Mouse (Mus musculus): ENCODE data around the gene BC051665. TPM values are rescaled to one million over a fixed set of nuclear protein-coding genes. Genes with fewer than 3 reads are reported as not detected.
A peak's percentile ranks its signal among the peaks of the same experiment; 100 is the strongest.

The BC051665 gene
- polyA plus RNA-seq (2015; fragmentation: Nextera tagmentation; extraction: Ambion mirVana): not detected in 2 replicates

- Histone ChIP-seq H3K4me3 (ENCODE audit: low read depth, low read length) (no peak within 1 kb of the TSS), H3K4me1 (replicated peaks; ENCODE audit: control insufficient read depth, insufficient read depth) (no peaks in the 10 kb centered on the region), H3K4me2 (replicated peaks; ENCODE audit: low read depth) (no peak within 1 kb of the TSS), H3K27me3 (ENCODE audit: control insufficient read depth, insufficient read depth, low read length) (no peaks in the 10 kb centered on the region), H3K9me3 (ENCODE audit: control insufficient read depth, low read length) (no peaks in the 10 kb centered on the region), H3K27ac (replicated peaks) (no peak within 1 kb of the TSS), H3K9ac (ENCODE audit: low read length) (no peak within 1 kb of the TSS), H3K36me3 (ENCODE audit: control insufficient read depth, insufficient read depth, low read length) (no peaks in the 10 kb centered on the region)
- DNase-seq (ENCODE audit: low spot score) (no peak), ATAC-seq (ENCODE audit: low FRiP score, low TSS enrichment) (no peak)
- TF ChIP-seq CTCF (IDR thresholded peaks at IDR 0.05; ENCODE audit: low read depth): no peak
Observed at GRCm38 (mm10) chr13:60786264-60786663, at the start of gene BC051665. BC051665 (minus strand) TSS chr13:60786364.

GRCm38 (mm10) chr13:60826052-60826451 lies 39.9 kb upstream of the BC051665 start:
- no peak overlapping the region for H3K4me2 ChIP-seq (replicated peaks; ENCODE audit: low read depth)
- no peaks in the 10 kb centered on the region for H3K27me3 ChIP-seq (ENCODE audit: control insufficient read depth, insufficient read depth, low read length)
- H3K4me1 ChIP-seq (replicated peaks; ENCODE audit: control insufficient read depth, insufficient read depth): no peaks in the 10 kb centered on the region
- no peaks in the 10 kb centered on the region for H3K9me3 ChIP-seq (ENCODE audit: control insufficient read depth, low read length)
- DNase-seq (ENCODE audit: low spot score) (no peak), ATAC-seq (ENCODE audit: low FRiP score, low TSS enrichment) (no peak)
- H3K36me3 ChIP-seq (ENCODE audit: control insufficient read depth, insufficient read depth, low read length): no peaks in the 10 kb centered on the region
- no peak for TF ChIP-seq EP300 (optimal IDR thresholded peaks at IDR 0.05)
- TF ChIP-seq CTCF (IDR thresholded peaks at IDR 0.05; ENCODE audit: low read depth): peak; percentile 57
- H3K4me3 ChIP-seq (ENCODE audit: low read depth, low read length): no peak overlapping the region
- H3K9ac ChIP-seq (ENCODE audit: low read length): no peak overlapping the region
- 50% methylated on average over 3 of the region's 3 CpGs for WGBS
- H3K27ac ChIP-seq (replicated peaks): no peak overlapping the region

- no peaks in the 10 kb centered on the region for H3K27me3 ChIP-seq (ENCODE audit: control insufficient read depth, insufficient read depth, low read length)
- no peaks in the 10 kb centered on the region for H3K9me3 ChIP-seq (ENCODE audit: control insufficient read depth, low read length)
- no peak overlapping the region for H3K27ac ChIP-seq (replicated peaks)
- WGBS: 54% methylated on average over 3 of the region's 3 CpGs
- H3K4me1 ChIP-seq (replicated peaks; ENCODE audit: control insufficient read depth, insufficient read depth): no peaks in the 10 kb centered on the region
- no peak overlapping the region for H3K9ac ChIP-seq (ENCODE audit: low read length)
- ATAC-seq (ENCODE audit: low FRiP score, low TSS enrichment) (no peak), DNase-seq (ENCODE audit: low spot score) (no peak)
- H3K36me3 ChIP-seq (ENCODE audit: control insufficient read depth, insufficient read depth, low read length): no peaks in the 10 kb centered on the region
- no peak overlapping the region for H3K4me3 ChIP-seq (ENCODE audit: low read depth, low read length)
- no peak overlapping the region for H3K4me2 ChIP-seq (replicated peaks; ENCODE audit: low read depth)
- TF ChIP-seq EP300 (optimal IDR thresholded peaks at IDR 0.05) (no peak), CTCF (IDR thresholded peaks at IDR 0.05; ENCODE audit: low read depth) (no peak)
Observed at GRCm38 (mm10) chr13:60820486-60821175, 34.5 kb upstream of the BC051665 start.

- Histone ChIP-seq H3K4me1 (replicated peaks; ENCODE audit: control insufficient read depth, insufficient read depth) (no peaks in the 10 kb centered on the region), H3K27ac (replicated peaks) (no peak overlapping the region), H3K27me3 (ENCODE audit: control insufficient read depth, insufficient read depth, low read length) (no peaks in the 10 kb centered on the region), H3K9ac (ENCODE audit: low read length) (no peak overlapping the region), H3K4me2 (replicated peaks; ENCODE audit: low read depth) (no peak overlapping the region), H3K9me3 (ENCODE audit: control insufficient read depth, low read length) (no peaks in the 10 kb centered on the region), H3K36me3 (ENCODE audit: control insufficient read depth, insufficient read depth, low read length) (no peaks in the 10 kb centered on the region), H3K4me3 (ENCODE audit: low read depth, low read length) (no peak overlapping the region)
- 11% methylated on average over 7 of the region's 7 CpGs for WGBS
- ATAC-seq (ENCODE audit: low FRiP score, low TSS enrichment) (no peak), DNase-seq (ENCODE audit: low spot score) (peak; percentile 70)
- TF ChIP-seq CTCF (IDR thresholded peaks at IDR 0.05; ENCODE audit: low read depth) (peak; percentile 87), EP300 (optimal IDR thresholded peaks at IDR 0.05) (no peak)
Observed at GRCm38 (mm10) chr13:60819469-60819868, 33.3 kb upstream of the BC051665 start.

GRCm38 (mm10) chr13:60813722-60814121 lies 27.6 kb upstream of the BC051665 start:
- H3K4me2 ChIP-seq (replicated peaks; ENCODE audit: low read depth): no peak overlapping the region
- TF ChIP-seq CTCF (IDR thresholded peaks at IDR 0.05; ENCODE audit: low read depth) (no peak), EP300 (optimal IDR thresholded peaks at IDR 0.05) (no peak)
- 34% methylated on average over 1 of the region's 1 CpGs for WGBS
- no peak overlapping the region for H3K27ac ChIP-seq (replicated peaks)
- H3K4me1 ChIP-seq (replicated peaks; ENCODE audit: control insufficient read depth, insufficient read depth): no peaks in the 10 kb centered on the region
- H3K9ac ChIP-seq (ENCODE audit: low read length): no peak overlapping the region
- no peaks in the 10 kb centered on the region for H3K36me3 ChIP-seq (ENCODE audit: control insufficient read depth, insufficient read depth, low read length)
- H3K9me3 ChIP-seq (ENCODE audit: control insufficient read depth, low read length): no peaks in the 10 kb centered on the region
- DNase-seq (ENCODE audit: low spot score) (no peak), ATAC-seq (ENCODE audit: low FRiP score, low TSS enrichment) (0 out of 2 replicates have a peak, but pooled peaks have one; percentile 54)
- H3K4me3 ChIP-seq (ENCODE audit: low read depth, low read length): no peak overlapping the region
- H3K27me3 ChIP-seq (ENCODE audit: control insufficient read depth, insufficient read depth, low read length): no peaks in the 10 kb centered on the region

- no peak for ATAC-seq (ENCODE audit: low FRiP score, low TSS enrichment)
- Histone ChIP-seq H3K9ac (ENCODE audit: low read length) (no peak overlapping the region), H3K4me1 (replicated peaks; ENCODE audit: control insufficient read depth, insufficient read depth) (no peaks in the 10 kb centered on the region), H3K27me3 (ENCODE audit: control insufficient read depth, insufficient read depth, low read length) (no peaks in the 10 kb centered on the region), H3K9me3 (ENCODE audit: control insufficient read depth, low read length) (no peaks in the 10 kb centered on the region), H3K27ac (replicated peaks) (no peak overlapping the region), H3K4me2 (replicated peaks; ENCODE audit: low read depth) (no peak overlapping the region), H3K36me3 (ENCODE audit: control insufficient read depth, insufficient read depth, low read length) (no peaks in the 10 kb centered on the region), H3K4me3 (ENCODE audit: low read depth, low read length) (no peak overlapping the region)
- WGBS: 61% methylated on average over 6 of the region's 6 CpGs
- no peak for DNase-seq (ENCODE audit: low spot score)
- TF ChIP-seq EP300 (optimal IDR thresholded peaks at IDR 0.05) (no peak), CTCF (IDR thresholded peaks at IDR 0.05; ENCODE audit: low read depth) (no peak)
Observed at GRCm38 (mm10) chr13:60812768-60813167, 26.6 kb upstream of the BC051665 start.

All from stomach, postnatal 0 days (tissue).